Mouse (Mus musculus): ENCODE data around the gene Elk4.

DNA sequence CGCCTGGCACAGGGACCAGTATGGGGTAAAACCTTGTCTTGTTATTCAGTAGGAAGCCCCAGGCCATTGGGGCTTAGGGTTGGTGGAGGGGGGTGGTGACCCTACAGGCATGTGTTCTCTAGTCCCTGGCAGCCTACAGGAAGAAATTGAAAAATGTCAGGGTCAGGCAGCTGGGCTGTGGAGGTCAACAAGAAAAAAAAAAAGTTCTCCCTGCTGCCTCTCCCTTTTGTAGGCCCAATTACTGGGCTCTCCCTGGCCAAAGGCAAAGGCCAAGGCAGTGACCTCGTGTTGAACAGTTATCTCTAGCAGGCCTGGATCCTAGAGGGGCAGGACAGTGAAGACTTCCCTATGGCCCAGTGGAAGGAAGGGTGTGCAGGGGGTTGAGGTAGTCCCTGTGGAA, 26.9 kb upstream of the Elk4 start:
- TF ChIP-seq CTCF (IDR thresholded peaks at IDR 0.05; ENCODE audit: borderline replicate concordance, extremely low read depth, insufficient read depth, insufficient read length) (no peak), POLR2A (IDR thresholded peaks at IDR 0.05; ENCODE audit: borderline replicate concordance, extremely low read depth, insufficient read depth, insufficient read length, poor library complexity, severe bottlenecking) (no peak)

Measured in brain, embryonic 14.5 days (tissue).